23 mouse cellular contexts compared by ENCODE assay signal in the genomic region with DNA sequence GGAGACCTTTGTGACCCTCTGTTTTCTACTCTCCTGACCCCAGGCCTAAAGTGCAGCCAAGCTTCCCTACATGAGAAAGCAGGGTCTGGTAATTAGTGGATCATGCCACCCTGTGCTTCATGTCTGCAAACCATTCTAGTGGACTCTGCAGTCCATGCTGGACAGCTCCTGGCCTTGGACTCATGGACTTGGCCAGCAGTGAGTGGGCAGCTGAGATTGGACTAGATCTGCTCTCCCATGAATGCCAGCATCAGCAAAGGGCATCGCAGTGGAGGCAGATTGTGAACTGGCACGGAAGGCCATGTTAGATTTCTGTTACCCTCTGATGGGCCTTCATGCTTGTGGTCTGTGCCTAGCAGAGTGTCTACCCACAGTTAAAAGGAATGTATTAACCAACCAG. TPM values are rescaled to one million over a fixed set of nuclear protein-coding genes. Genes with fewer than 3 reads are reported as not detected.
DNase-seq lines count a peak whose midpoint lies in the region; TF ChIP-seq lines count a peak whose summit lies in the region.
"Not testable (repeated sequence)": the region's sequence is repeated elsewhere in the genome, so short reads cannot be mapped to it uniquely, and the experiment has no call there.
"Had no signal": no experiment of that assay in that cellular context is flagged by ENCODE, and none has a peak within 500 bp of the region (broad histone marks: within the 10 kb centered on the region; RNA-seq: fewer than 3 reads in every experiment).

No protein-coding gene starts in this region.

- not testable (repeated sequence) for H3K27me3 ChIP-seq in liver, adult 2 months (ENCODE audit: control insufficient read depth, insufficient read depth, low read length)

- H3K9ac ChIP-seq in liver, adult 2 months (ENCODE audit: low read depth, low read length) = not testable (repeated sequence)

- 73% methylated on average over 2 of the region's 2 CpGs for WGBS in liver, adult 2 months

- not testable (repeated sequence) for H3K36me3 ChIP-seq in liver, adult 2 months (ENCODE audit: control insufficient read depth, insufficient read depth, low read length)

- TF ChIP-seq CTCF in liver, adult 2 months (IDR thresholded peaks at IDR 0.05; ENCODE audit: low read depth, low read length) = not testable (repeated sequence)

- not testable (repeated sequence) for H3K27ac ChIP-seq in liver, adult 2 months (replicated peaks; ENCODE audit: insufficient read depth, low read depth, low read length)

- not testable (repeated sequence) for H3K4me3 ChIP-seq in liver, adult 2 months (ENCODE audit: insufficient read depth, low read depth, low read length)

- DNase-seq in NIH3T3 (ENCODE audit: low read depth) = peak; percentile 55
- peak; percentile 48 for DNase-seq in adipocyte (ENCODE audit: low spot score)
- DNase-seq in adrenal gland, postnatal 14 days = peak; percentile 30
- peak; percentile 71 for DNase-seq in heart, adult 11 months
- peak; percentile 30 for DNase-seq in liver, adult 2 months (ENCODE audit: extremely low read depth, low read depth, low spot score)
- DNase-seq in ovary, postnatal 36 days (ENCODE audit: low spot score) = peak; percentile 20

- not testable (repeated sequence) for TF ChIP-seq POLR2A in liver, adult 2 months (IDR thresholded peaks at IDR 0.05; ENCODE audit: extremely low read depth, insufficient read depth, low read length)

- not testable (repeated sequence) for H3K4me1 ChIP-seq in liver, adult 2 months (ENCODE audit: control insufficient read depth, insufficient read depth, low read length)

- not testable (repeated sequence) for H3K79me2 ChIP-seq in liver, adult 2 months (ENCODE audit: control insufficient read depth, insufficient read depth, low read length)

RNA-seq across cellular contexts. Expression of a gene that starts 12.8 kb away (rescaled TPM):
- not detected in 2 replicates for total RNA-seq in adrenal gland, postnatal 14 days (2021)
- not detected in 2 replicates for total RNA-seq in liver, adult 2 months (2014; rRNA removed)
- polyA plus RNA-seq in liver, adult 2 months (2012; rRNA removed) = not detected in 2 replicates
- total RNA-seq: adrenal gland, adult 2 months; adrenal gland, postnatal 25 days; adrenal gland, postnatal 4 days; CH12.LX; common myeloid progenitor, adult 5-6 weeks had no signal
- polyA plus RNA-seq: activated CD4-positive, CD25-positive, alpha-beta regulatory T cell, adult 4 months; adrenal gland, adult 2 months; brain, embryonic 14.5 days; CD4-positive, CD25-positive, alpha-beta regulatory T cell, adult 4 months; embryonic facial prominence, embryonic 11.5 days; embryonic facial prominence, embryonic 13.5 days; embryonic facial prominence, embryonic 15.5 days; erythroblast, embryonic 14.5 days; forebrain, embryonic 10.5 days; forebrain, embryonic 12.5 days; forebrain, embryonic 14.5 days; forebrain, embryonic 16.5 days; G1E had no signal

Comparison
In these comparisons a context has a peak if more than half of its experiments do, and no peak if none do; other contexts are left out.
1. DNase-seq: peak in every context shown above with its lines; median percentile 71 in heart, adult 11 months; 55 in NIH3T3; 48 in adipocyte; 30 in adrenal gland, postnatal 14 days; 30 in liver, adult 2 months; 20 in ovary, postnatal 36 days.